Mouse (Mus musculus) liver, adult 2 months (tissue): ENCODE measurements around the gene Tysnd1.

Experiments used
- CTCF ChIP-seq: fragments of 200-500 bp; IDR thresholded peaks from 2 replicates; pipeline ENCODE4 v1.5.1; 2011; ENCODE audit warnings: low read depth, low read length, control low read depth
- POLR2A ChIP-seq: fragments of 200-500 bp; IDR thresholded peaks from 2 replicates; pipeline ENCODE4 v1.6.1; 2011; ENCODE audit warnings: low read length, control low read depth; ENCODE audit not compliant: insufficient read depth; ENCODE audit errors: extremely low read depth

GRCm38 (mm10) chr10:61665651-61666050 lies 29.7 kb upstream of the Tysnd1 start:
- TF ChIP-seq POLR2A (no peak), CTCF (no peak)
